Mouse (Mus musculus): Measurements from ENCODE around the gene Clstn1. TPM values are rescaled to one million over a fixed set of nuclear protein-coding genes. Genes with fewer than 3 reads are reported as not detected.

Gene Clstn1
- polyA plus RNA-seq, 1 experiment from 2014 or later, result 22.9 TPM

DNA sequence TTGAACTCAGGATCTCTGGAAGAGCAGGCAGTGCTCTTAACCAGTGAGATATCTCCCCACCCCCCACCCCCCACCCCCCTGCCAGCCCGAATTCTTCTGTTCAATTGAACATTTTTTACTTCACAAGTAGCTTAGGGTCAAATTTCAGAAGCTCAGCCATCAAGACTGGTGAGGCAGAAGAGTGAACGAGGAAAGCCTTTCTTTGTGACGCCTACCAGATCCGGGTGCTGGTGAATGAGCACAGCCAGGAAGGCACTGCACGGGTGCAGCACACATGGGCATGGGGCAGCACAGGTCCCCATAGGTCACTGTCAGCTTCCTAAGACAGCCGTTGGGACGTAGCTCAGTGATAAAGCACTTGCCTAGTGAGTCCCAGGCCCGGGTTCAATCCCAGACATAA, 33.7 kb downstream of the Clstn1 start:
- H3K9me3 ChIP-seq (ENCODE audit: control insufficient read depth, low read depth, low read length), result no peaks in the 10 kb centered on the region
- no peaks in the 10 kb centered on the region; the same call in 1 of the 2 replicates for H3K36me3 ChIP-seq (ENCODE audit: control insufficient read depth, insufficient read depth, low read length)
- ATAC-seq (ENCODE audit: insufficient number of reproducible peaks, insufficient read depth, low FRiP score, low read depth), result no peak
- no peak overlapping the region for H3K4me3 ChIP-seq (ENCODE audit: low read depth, low read length)
- H3K4me2 ChIP-seq (replicated peaks; ENCODE audit: low read depth, low read length), result no peak overlapping the region
- no peaks in the 10 kb centered on the region for H3K27me3 ChIP-seq (ENCODE audit: control insufficient read depth, insufficient read depth, low read length)
- 41% methylated on average over 8 of the region's 8 CpGs for WGBS
- H3K4me1 ChIP-seq (ENCODE audit: control insufficient read depth, insufficient read depth, low read length), result no peaks in the 10 kb centered on the region
- H3K27ac ChIP-seq (ENCODE audit: low read length), result no peak overlapping the region
- H3K9ac ChIP-seq (replicated peaks; ENCODE audit: low read depth, low read length), result no peak overlapping the region

GRCm38 (mm10) chr4:149621286-149621685, 35.0 kb downstream of the Clstn1 start:
- WGBS, result 75% methylated on average over 4 of the region's 4 CpGs
- no peaks in the 10 kb centered on the region; the same call in 1 of the 2 replicates for H3K36me3 ChIP-seq (ENCODE audit: control insufficient read depth, insufficient read depth, low read length)
- no peak for ATAC-seq (ENCODE audit: insufficient number of reproducible peaks, insufficient read depth, low FRiP score, low read depth)

GRCm38 (mm10) chr4:149623711-149624110, 37.4 kb downstream of the Clstn1 start:
- Histone ChIP-seq H3K9me3 (ENCODE audit: control insufficient read depth, low read depth, low read length) (no peaks in the 10 kb centered on the region), H3K4me2 (replicated peaks; ENCODE audit: low read depth, low read length) (no peak overlapping the region), H3K27me3 (ENCODE audit: control insufficient read depth, insufficient read depth, low read length) (no peaks in the 10 kb centered on the region), H3K9ac (replicated peaks; ENCODE audit: low read depth, low read length) (no peak overlapping the region), H3K4me1 (ENCODE audit: control insufficient read depth, insufficient read depth, low read length) (no peaks in the 10 kb centered on the region), H3K36me3 (ENCODE audit: control insufficient read depth, insufficient read depth, low read length) (no peaks in the 10 kb centered on the region), H3K27ac (ENCODE audit: low read length) (no peak overlapping the region), H3K4me3 (ENCODE audit: low read depth, low read length) (no peak overlapping the region)
- WGBS, result 87% methylated on average over 5 of the region's 5 CpGs
- ATAC-seq (ENCODE audit: insufficient number of reproducible peaks, insufficient read depth, low FRiP score, low read depth), result no peak

More at GRCm38 (mm10) chr4:149621286-149621685, 35.0 kb downstream of the Clstn1 start:
- Histone ChIP-seq H3K27ac (ENCODE audit: low read length) (no peak overlapping the region), H3K27me3 (ENCODE audit: control insufficient read depth, insufficient read depth, low read length) (no peaks in the 10 kb centered on the region), H3K4me2 (replicated peaks; ENCODE audit: low read depth, low read length) (no peak overlapping the region), H3K9me3 (ENCODE audit: control insufficient read depth, low read depth, low read length) (no peaks in the 10 kb centered on the region), H3K4me3 (ENCODE audit: low read depth, low read length) (no peak overlapping the region), H3K4me1 (ENCODE audit: control insufficient read depth, insufficient read depth, low read length) (no peaks in the 10 kb centered on the region), H3K9ac (replicated peaks; ENCODE audit: low read depth, low read length) (no peak overlapping the region)

DNA sequence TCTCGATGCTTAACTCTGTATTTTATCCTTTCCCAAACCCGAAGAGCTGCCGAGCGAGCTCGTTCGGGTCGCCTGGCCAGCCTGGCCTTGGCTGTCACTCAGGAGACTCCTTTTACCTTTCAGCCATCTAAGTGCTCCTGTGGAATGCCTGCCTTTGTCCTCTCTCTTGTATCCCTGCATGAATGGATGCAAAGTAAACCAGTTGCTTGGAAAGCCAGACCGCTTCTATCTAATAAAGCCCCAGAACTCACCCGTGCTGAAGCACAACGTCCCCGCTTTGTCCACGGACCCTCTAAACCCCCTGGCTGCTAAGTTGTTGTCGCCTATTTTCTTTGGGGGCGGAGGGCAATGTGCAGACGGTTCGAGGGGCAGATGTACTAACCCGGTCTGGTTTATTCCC, 40.5 kb downstream of the Clstn1 start:
- no peak overlapping the region for H3K4me2 ChIP-seq (replicated peaks; ENCODE audit: low read depth, low read length)
- no peak overlapping the region for H3K27ac ChIP-seq (ENCODE audit: low read length)
- H3K9ac ChIP-seq (replicated peaks; ENCODE audit: low read depth, low read length), result no peak overlapping the region
- H3K4me3 ChIP-seq (ENCODE audit: low read depth, low read length), result no peak overlapping the region
- WGBS, result 81% methylated on average over 17 of the region's 17 CpGs
- H3K4me1 ChIP-seq (ENCODE audit: control insufficient read depth, insufficient read depth, low read length), result no peaks in the 10 kb centered on the region
- ATAC-seq (ENCODE audit: insufficient number of reproducible peaks, insufficient read depth, low FRiP score, low read depth), result no peak
- H3K9me3 ChIP-seq (ENCODE audit: control insufficient read depth, low read depth, low read length), result no peaks in the 10 kb centered on the region
- peaks cover 2% of the 10 kb centered on the region; the same call in 1 of the 2 replicates for H3K36me3 ChIP-seq (ENCODE audit: control insufficient read depth, insufficient read depth, low read length)
- no peaks in the 10 kb centered on the region for H3K27me3 ChIP-seq (ENCODE audit: control insufficient read depth, insufficient read depth, low read length)

- Histone ChIP-seq H3K36me3 (ENCODE audit: control insufficient read depth, insufficient read depth, low read length) (peaks cover 5% of the 10 kb centered on the region), H3K9me3 (ENCODE audit: control insufficient read depth, low read depth, low read length) (no peaks in the 10 kb centered on the region), H3K4me3 (ENCODE audit: low read depth, low read length) (no peak overlapping the region), H3K4me2 (replicated peaks; ENCODE audit: low read depth, low read length) (no peak overlapping the region), H3K27ac (ENCODE audit: low read length) (no peak overlapping the region), H3K27me3 (ENCODE audit: control insufficient read depth, insufficient read depth, low read length) (no peaks in the 10 kb centered on the region), H3K4me1 (ENCODE audit: control insufficient read depth, insufficient read depth, low read length) (no peaks in the 10 kb centered on the region), H3K9ac (replicated peaks; ENCODE audit: low read depth, low read length) (no peak overlapping the region)
- ATAC-seq (ENCODE audit: insufficient number of reproducible peaks, insufficient read depth, low FRiP score, low read depth), result no peak
- 76% methylated on average over 10 of the region's 10 CpGs for whole genome bisulfite sequencing
Measured at GRCm38 (mm10) chr4:149628372-149628771, 42.1 kb downstream of the Clstn1 start.

GRCm38 (mm10) chr4:149628810-149629209, 42.5 kb downstream of the Clstn1 start:
- WGBS, result 63% methylated on average over 9 of the region's 9 CpGs
- H3K9me3 ChIP-seq (ENCODE audit: control insufficient read depth, low read depth, low read length), result no peaks in the 10 kb centered on the region

DNA sequence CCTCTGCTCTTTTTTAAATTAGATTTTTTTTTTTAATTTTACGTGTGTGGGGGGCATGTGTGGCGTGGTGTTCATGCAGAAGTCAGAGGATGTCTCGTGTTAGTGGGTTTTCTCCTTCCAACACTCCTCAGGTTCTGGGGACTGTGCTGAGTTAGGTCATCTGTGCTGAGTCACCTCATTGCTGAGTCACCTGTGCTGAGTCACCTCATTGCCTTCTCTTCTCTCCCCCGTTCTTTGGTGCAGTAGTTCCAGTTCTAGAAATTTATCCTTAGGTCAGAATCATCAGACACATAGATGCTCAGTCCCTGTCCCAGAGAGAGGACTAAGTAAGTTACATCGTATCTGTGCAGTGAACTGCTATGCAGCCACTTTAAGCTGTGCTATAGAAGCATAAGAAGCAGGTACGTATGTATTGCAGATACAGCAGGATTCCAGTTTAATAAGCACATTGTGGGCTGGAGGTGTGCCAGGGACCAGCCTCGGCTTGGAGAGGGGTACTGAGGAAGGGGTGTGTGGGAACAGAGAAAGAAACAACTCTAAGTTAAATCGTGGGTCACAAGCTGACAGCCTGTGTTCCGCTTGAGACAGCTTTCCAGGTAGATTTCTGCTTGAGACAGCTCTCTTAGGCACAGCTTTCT, 46.5 kb downstream of the Clstn1 start:
- ATAC-seq (ENCODE audit: insufficient number of reproducible peaks, insufficient read depth, low FRiP score, low read depth), result no peak
- H3K9me3 ChIP-seq (ENCODE audit: control insufficient read depth, low read depth, low read length), result no peaks in the 10 kb centered on the region
- H3K36me3 ChIP-seq (ENCODE audit: control insufficient read depth, insufficient read depth, low read length), result peaks cover 23% of the 10 kb centered on the region
- no peak overlapping the region for H3K4me3 ChIP-seq (ENCODE audit: low read depth, low read length)
- H3K27ac ChIP-seq (ENCODE audit: low read length), result no peak overlapping the region
- H3K9ac ChIP-seq (replicated peaks; ENCODE audit: low read depth, low read length), result no peak overlapping the region
- 87% methylated on average over 9 of the region's 9 CpGs for WGBS
- no peak overlapping the region for H3K4me2 ChIP-seq (replicated peaks; ENCODE audit: low read depth, low read length)
- no peaks in the 10 kb centered on the region for H3K4me1 ChIP-seq (ENCODE audit: control insufficient read depth, insufficient read depth, low read length)
- H3K27me3 ChIP-seq (ENCODE audit: control insufficient read depth, insufficient read depth, low read length), result no peaks in the 10 kb centered on the region

More at GRCm38 (mm10) chr4:149628810-149629209, 42.5 kb downstream of the Clstn1 start:
- no peak overlapping the region for H3K9ac ChIP-seq (replicated peaks; ENCODE audit: low read depth, low read length)
- no peak overlapping the region for H3K4me2 ChIP-seq (replicated peaks; ENCODE audit: low read depth, low read length)
- no peak overlapping the region for H3K27ac ChIP-seq (ENCODE audit: low read length)
- no peak overlapping the region for H3K4me3 ChIP-seq (ENCODE audit: low read depth, low read length)
- no peaks in the 10 kb centered on the region for H3K27me3 ChIP-seq (ENCODE audit: control insufficient read depth, insufficient read depth, low read length)
- peaks cover 8% of the 10 kb centered on the region for H3K36me3 ChIP-seq (ENCODE audit: control insufficient read depth, insufficient read depth, low read length)
- no peak for ATAC-seq (ENCODE audit: insufficient number of reproducible peaks, insufficient read depth, low FRiP score, low read depth)
- H3K4me1 ChIP-seq (ENCODE audit: control insufficient read depth, insufficient read depth, low read length), result no peaks in the 10 kb centered on the region

DNA sequence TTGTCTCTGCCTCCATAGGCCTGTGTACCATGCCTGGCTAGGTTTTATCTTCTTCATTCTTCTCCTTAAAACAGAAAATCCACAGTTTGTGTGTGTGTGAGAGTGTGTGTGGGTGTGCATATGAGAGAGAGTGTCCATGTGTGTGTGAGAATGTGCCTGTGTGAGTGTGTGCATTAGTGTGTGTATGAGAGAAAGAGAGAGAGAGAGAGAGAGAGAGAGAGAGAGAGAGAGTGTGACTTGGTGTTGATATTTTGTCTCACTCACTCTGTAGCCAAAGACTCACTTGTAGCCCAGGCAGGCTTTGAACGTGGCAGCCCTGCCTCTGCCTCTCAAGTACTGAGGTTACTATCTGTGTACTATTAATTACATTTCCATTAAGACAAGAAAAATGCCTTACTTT, 47.9 kb downstream of the Clstn1 start:
- no peak for ATAC-seq (ENCODE audit: insufficient number of reproducible peaks, insufficient read depth, low FRiP score, low read depth)
- peaks cover 28% of the 10 kb centered on the region for H3K36me3 ChIP-seq (ENCODE audit: control insufficient read depth, insufficient read depth, low read length)

DNA sequence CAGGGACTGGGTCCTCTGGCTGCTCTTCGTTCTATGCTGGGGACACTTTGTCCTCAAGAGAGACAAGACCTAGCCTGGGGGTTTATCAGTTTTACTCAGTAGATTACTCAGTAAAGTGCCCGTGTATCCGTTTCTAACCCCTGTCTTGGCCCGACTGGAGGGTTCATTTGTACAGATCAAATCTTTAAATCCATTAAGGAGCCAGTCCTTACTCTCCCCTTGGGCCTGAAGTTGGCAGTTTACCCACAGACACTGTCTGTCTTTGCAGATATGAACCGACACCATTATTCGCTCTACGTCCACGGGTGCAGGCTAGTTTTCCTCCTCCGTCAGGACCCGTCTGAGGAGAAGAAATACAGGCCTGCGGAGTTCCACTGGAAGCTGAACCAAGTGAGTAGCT, 48.7 kb downstream of the Clstn1 start:
- Histone ChIP-seq H3K9me3 (ENCODE audit: control insufficient read depth, low read depth, low read length) (no peaks in the 10 kb centered on the region), H3K36me3 (ENCODE audit: control insufficient read depth, insufficient read depth, low read length) (peaks cover 30% of the 10 kb centered on the region), H3K27me3 (ENCODE audit: control insufficient read depth, insufficient read depth, low read length) (no peaks in the 10 kb centered on the region), H3K4me3 (ENCODE audit: low read depth, low read length) (no peak overlapping the region), H3K27ac (ENCODE audit: low read length) (no peak overlapping the region), H3K4me1 (ENCODE audit: control insufficient read depth, insufficient read depth, low read length) (no peaks in the 10 kb centered on the region), H3K4me2 (replicated peaks; ENCODE audit: low read depth, low read length) (no peak overlapping the region), H3K9ac (replicated peaks; ENCODE audit: low read depth, low read length) (no peak overlapping the region)
- ATAC-seq (ENCODE audit: insufficient number of reproducible peaks, insufficient read depth, low FRiP score, low read depth), result no peak
- WGBS, result 90% methylated on average over 11 of the region's 11 CpGs

More for the DNA sequence above, 47.9 kb downstream of the Clstn1 start:
- Histone ChIP-seq H3K9ac (replicated peaks; ENCODE audit: low read depth, low read length) (no peak overlapping the region), H3K4me2 (replicated peaks; ENCODE audit: low read depth, low read length) (no peak overlapping the region), H3K4me3 (ENCODE audit: low read depth, low read length) (no peak overlapping the region), H3K4me1 (ENCODE audit: control insufficient read depth, insufficient read depth, low read length) (no peaks in the 10 kb centered on the region), H3K27me3 (ENCODE audit: control insufficient read depth, insufficient read depth, low read length) (no peaks in the 10 kb centered on the region), H3K27ac (ENCODE audit: low read length) (no peak overlapping the region), H3K9me3 (ENCODE audit: control insufficient read depth, low read depth, low read length) (no peaks in the 10 kb centered on the region)
- 76% methylated on average over 1 of the region's 1 CpGs for WGBS

Measured in stomach, embryonic 14.5 days (tissue).